Mouse (Mus musculus): Measurements from ENCODE around the gene Manba. TPM values are rescaled to one million over a fixed set of nuclear protein-coding genes. Genes with fewer than 3 reads are reported as not detected.

The Manba gene
- total and polyA plus RNA-seq, 2 experiments from 2014 or later, result 7.2 to 14.0 TPM

DNA sequence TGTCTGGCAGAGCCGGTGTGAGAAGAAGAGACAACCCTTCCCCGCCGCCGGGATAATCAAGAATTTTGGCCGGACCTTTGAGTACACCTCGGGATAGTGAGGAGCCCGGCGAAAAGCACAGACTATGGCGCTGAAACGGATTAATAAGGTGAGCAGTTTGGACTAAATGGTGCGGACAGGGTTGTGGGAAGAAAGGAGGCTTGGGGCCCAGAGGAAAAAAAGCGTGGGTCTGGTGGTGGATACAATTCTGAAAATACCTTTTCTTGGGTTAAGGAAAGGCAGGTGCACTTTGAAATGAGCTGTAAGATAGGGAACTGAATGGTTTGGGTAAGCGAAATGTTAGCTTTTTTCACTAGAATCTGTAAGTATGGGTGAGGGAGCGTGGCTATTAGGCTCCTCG lies 45.8 kb upstream of the Manba start:
- no peak for DNase-seq (ENCODE audit: low spot score)
- TF ChIP-seq CTCF (IDR thresholded peaks at IDR 0.05), result no peak
- H3K4me1 ChIP-seq (ENCODE audit: insufficient read depth, low read length), result no peaks in the 10 kb centered on the region; the same call in none of the 2 replicates
- H3K4me2 ChIP-seq (ENCODE audit: low read depth, low read length, poor library complexity, severe bottlenecking), result peak overlapping the region; percentile 67
- H3K9ac ChIP-seq (replicated peaks; ENCODE audit: low read length, poor library complexity, severe bottlenecking), result peak overlapping the region; percentile 95
- no peak for ATAC-seq (ENCODE audit: low FRiP score)
- peak overlapping the region; percentile 94 for H3K4me3 ChIP-seq (ENCODE audit: low read depth, low read length)
- 1% methylated on average over 15 of the region's 15 CpGs for WGBS
- no peaks in the 10 kb centered on the region for H3K27me3 ChIP-seq (ENCODE audit: insufficient read depth, low read length)
- H3K27ac ChIP-seq (ENCODE audit: low read depth, low read length), result peak overlapping the region; percentile 100
- H3K36me3 ChIP-seq (ENCODE audit: insufficient read depth, low read length), result no peaks in the 10 kb centered on the region; the same call in 1 of the 2 replicates
- H3K9me3 ChIP-seq (ENCODE audit: low read length), result no peaks in the 10 kb centered on the region

GRCm38 (mm10) chr3:135440221-135440620 lies 45.2 kb upstream of the Manba start:
- no peak for TF ChIP-seq CTCF (IDR thresholded peaks at IDR 0.05)
- Histone ChIP-seq H3K4me2 (ENCODE audit: low read depth, low read length, poor library complexity, severe bottlenecking) (peak overlapping the region; percentile 67), H3K36me3 (ENCODE audit: insufficient read depth, low read length) (no peaks in the 10 kb centered on the region; the same call in 1 of the 2 replicates), H3K9ac (replicated peaks; ENCODE audit: low read length, poor library complexity, severe bottlenecking) (peak overlapping the region; percentile 95), H3K4me3 (ENCODE audit: low read depth, low read length) (peak overlapping the region; percentile 94), H3K27me3 (ENCODE audit: insufficient read depth, low read length) (no peaks in the 10 kb centered on the region), H3K27ac (ENCODE audit: low read depth, low read length) (no peak overlapping the region), H3K4me1 (ENCODE audit: insufficient read depth, low read length) (no peaks in the 10 kb centered on the region; the same call in none of the 2 replicates), H3K9me3 (ENCODE audit: low read length) (no peaks in the 10 kb centered on the region)
- DNase-seq (ENCODE audit: low spot score) (peak; percentile 34), ATAC-seq (ENCODE audit: low FRiP score) (no peak)
- WGBS, result 18% methylated on average over 7 of the region's 7 CpGs

DNA sequence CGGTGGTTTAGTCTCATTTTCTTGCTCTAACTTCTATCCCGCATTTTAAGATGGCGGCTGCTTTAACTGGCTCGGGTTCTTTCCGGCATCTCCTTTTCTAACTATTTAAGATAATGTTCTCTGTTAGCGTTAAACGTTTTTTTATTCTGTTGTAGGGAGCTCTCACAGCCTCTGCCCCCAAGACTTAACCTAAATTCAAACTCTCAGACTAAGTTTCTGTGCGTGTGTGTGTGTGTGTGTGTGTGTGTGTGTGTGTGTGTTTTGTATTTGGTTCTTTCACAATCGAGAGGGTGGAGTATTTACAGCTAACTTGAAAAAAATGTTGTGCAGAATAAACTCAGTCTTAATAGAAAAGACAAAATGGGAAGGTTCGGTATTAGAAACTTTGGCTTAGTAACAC lies 44.8 kb upstream of the Manba start:
- ATAC-seq (ENCODE audit: low FRiP score) (no peak), DNase-seq (ENCODE audit: low spot score) (no peak)
- WGBS, result 35% methylated on average over 10 of the region's 10 CpGs
- peak overlapping the region; percentile 94 for H3K4me3 ChIP-seq (ENCODE audit: low read depth, low read length)
- no peaks in the 10 kb centered on the region for H3K27me3 ChIP-seq (ENCODE audit: insufficient read depth, low read length)
- H3K36me3 ChIP-seq (ENCODE audit: insufficient read depth, low read length), result no peaks in the 10 kb centered on the region; the same call in 1 of the 2 replicates
- no peaks in the 10 kb centered on the region; the same call in none of the 2 replicates for H3K4me1 ChIP-seq (ENCODE audit: insufficient read depth, low read length)
- no peak overlapping the region for H3K27ac ChIP-seq (ENCODE audit: low read depth, low read length)
- H3K9ac ChIP-seq (replicated peaks; ENCODE audit: low read length, poor library complexity, severe bottlenecking), result peak overlapping the region; percentile 95; the same call in 1 of the 2 replicates
- no peak for TF ChIP-seq CTCF (IDR thresholded peaks at IDR 0.05)
- H3K4me2 ChIP-seq (ENCODE audit: low read depth, low read length, poor library complexity, severe bottlenecking), result peak overlapping the region; percentile 67
- no peaks in the 10 kb centered on the region for H3K9me3 ChIP-seq (ENCODE audit: low read length)

GRCm38 (mm10) chr3:135444930-135445329 lies 40.5 kb upstream of the Manba start:
- Histone ChIP-seq H3K9me3 (ENCODE audit: low read length) (no peaks in the 10 kb centered on the region), H3K4me2 (ENCODE audit: low read depth, low read length, poor library complexity, severe bottlenecking) (no peak overlapping the region), H3K4me1 (ENCODE audit: insufficient read depth, low read length) (no peaks in the 10 kb centered on the region; the same call in 1 of the 2 replicates), H3K4me3 (ENCODE audit: low read depth, low read length) (no peak overlapping the region), H3K27me3 (ENCODE audit: insufficient read depth, low read length) (no peaks in the 10 kb centered on the region), H3K9ac (replicated peaks; ENCODE audit: low read length, poor library complexity, severe bottlenecking) (no peak overlapping the region), H3K36me3 (ENCODE audit: insufficient read depth, low read length) (no peaks in the 10 kb centered on the region; the same call in 1 of the 2 replicates), H3K27ac (ENCODE audit: low read depth, low read length) (no peak overlapping the region)
- DNase-seq (ENCODE audit: low spot score) (no peak), ATAC-seq (ENCODE audit: low FRiP score) (no peak)
- TF ChIP-seq CTCF (IDR thresholded peaks at IDR 0.05), result no peak

DNA sequence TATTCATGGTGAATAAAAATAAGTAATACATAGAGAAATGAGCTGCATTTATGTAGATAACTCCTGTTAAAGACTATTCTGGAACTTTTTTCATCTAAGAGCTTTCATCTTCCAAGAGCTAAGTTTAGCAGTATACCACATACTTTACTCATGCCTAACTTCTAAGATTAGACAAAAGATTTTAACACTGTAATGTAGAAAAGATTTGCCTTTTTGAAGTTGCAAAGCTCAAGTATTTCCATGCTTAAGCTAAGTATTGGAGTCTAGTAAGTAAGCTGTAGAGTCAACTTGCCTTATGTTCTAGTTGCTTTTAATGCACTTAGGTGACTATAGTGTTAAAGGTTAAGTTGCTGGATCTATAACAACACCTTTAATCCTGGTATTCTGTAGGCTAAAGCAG lies 26.4 kb upstream of the Manba start:
- peaks cover 3% of the 10 kb centered on the region for H3K36me3 ChIP-seq (ENCODE audit: insufficient read depth, low read length)
- DNase-seq (ENCODE audit: low spot score) (no peak), ATAC-seq (ENCODE audit: low FRiP score) (no peak)
- H3K27ac ChIP-seq (ENCODE audit: low read depth, low read length), result no peak overlapping the region
- H3K4me2 ChIP-seq (ENCODE audit: low read depth, low read length, poor library complexity, severe bottlenecking), result no peak overlapping the region
- TF ChIP-seq CTCF (IDR thresholded peaks at IDR 0.05), result no peak
- H3K9me3 ChIP-seq (ENCODE audit: low read length), result no peaks in the 10 kb centered on the region
- H3K27me3 ChIP-seq (ENCODE audit: insufficient read depth, low read length), result no peaks in the 10 kb centered on the region
- no peak overlapping the region for H3K4me3 ChIP-seq (ENCODE audit: low read depth, low read length)
- H3K9ac ChIP-seq (replicated peaks; ENCODE audit: low read length, poor library complexity, severe bottlenecking), result no peak overlapping the region
- no peaks in the 10 kb centered on the region for H3K4me1 ChIP-seq (ENCODE audit: insufficient read depth, low read length)

- no peak for ATAC-seq (ENCODE audit: low FRiP score)
- Histone ChIP-seq H3K27me3 (ENCODE audit: insufficient read depth, low read length) (no peaks in the 10 kb centered on the region), H3K4me2 (ENCODE audit: low read depth, low read length, poor library complexity, severe bottlenecking) (no peak overlapping the region), H3K9ac (replicated peaks; ENCODE audit: low read length, poor library complexity, severe bottlenecking) (no peak overlapping the region), H3K4me3 (ENCODE audit: low read depth, low read length) (no peak overlapping the region), H3K9me3 (ENCODE audit: low read length) (no peaks in the 10 kb centered on the region), H3K27ac (ENCODE audit: low read depth, low read length) (no peak overlapping the region), H3K4me1 (ENCODE audit: insufficient read depth, low read length) (no peaks in the 10 kb centered on the region), H3K36me3 (ENCODE audit: insufficient read depth, low read length) (peaks cover 2% of the 10 kb centered on the region; the same call in 1 of the 2 replicates)
- 94% methylated on average over 1 of the region's 1 CpGs for WGBS
- no peak for TF ChIP-seq CTCF (IDR thresholded peaks at IDR 0.05)
- DNase-seq (ENCODE audit: low spot score), result no peak
These were observed 17.0 kb upstream of the Manba start for GRCm38 (mm10) chr3:135468402-135468801.
